Mouse (Mus musculus): ENCODE measurements at regions not wholly inside any gene's neighbourhood (a gene's known extent, or its start where the extent isn't known, plus 50 kb on each side); places are given as distances from the start of the nearest gene placed in this dataset.
"Not testable (repeated sequence)": the region's sequence is repeated elsewhere in the genome, so short reads cannot be mapped to it uniquely, and the experiment has no call there.

- peak; percentile 100 for ATAC-seq (ENCODE audit: insufficient number of reproducible peaks, insufficient read depth, low FRiP score, low TSS enrichment)
- H3K4me3 ChIP-seq: no peak overlapping the region
- H3K4me1 ChIP-seq: peaks cover 7% of the 10 kb centered on the region; the same call in 1 of the 2 replicates
- peak overlapping the region; percentile 77 for H3K27ac ChIP-seq
- H3K36me3 ChIP-seq: no peaks in the 10 kb centered on the region
- H3K4me2 ChIP-seq (replicated peaks): 0 out of 2 replicates have a peak overlapping the region, but pooled peaks have one; percentile 5
- 13% methylated on average over 12 of the region's 12 CpGs for WGBS
- H3K9me3 ChIP-seq: no peaks in the 10 kb centered on the region
- no peaks in the 10 kb centered on the region for H3K27me3 ChIP-seq
- H3K9ac ChIP-seq: no peak overlapping the region
These were observed 162.4 kb upstream of the Akr1e1 start for GRCm38 (mm10) chr13:4771120-4772075.

- 37% methylated on average over 3 of the region's 3 CpGs for WGBS
- no peaks in the 10 kb centered on the region for H3K27me3 ChIP-seq
- H3K9me3 ChIP-seq: no peaks in the 10 kb centered on the region
- H3K4me2 ChIP-seq (replicated peaks): no peak overlapping the region
- H3K4me1 ChIP-seq: no peaks in the 10 kb centered on the region
- no peak for ATAC-seq (ENCODE audit: insufficient number of reproducible peaks, insufficient read depth, low FRiP score, low TSS enrichment)
- no peak overlapping the region for H3K9ac ChIP-seq
- no peak overlapping the region for H3K27ac ChIP-seq
- H3K4me3 ChIP-seq: no peak overlapping the region
- H3K36me3 ChIP-seq: no peaks in the 10 kb centered on the region
These were observed 151.0 kb upstream of the Akr1e1 start for GRCm38 (mm10) chr13:4759965-4760364.

GRCm38 (mm10) chr13:4756529-4756928, 147.6 kb upstream of the Akr1e1 start:
- no peak for ATAC-seq (ENCODE audit: insufficient number of reproducible peaks, insufficient read depth, low FRiP score, low TSS enrichment)

GRCm38 (mm10) chr13:4742930-4743329, 134.0 kb upstream of the Akr1e1 start:
- Histone ChIP-seq H3K36me3 (no peaks in the 10 kb centered on the region), H3K4me1 (no peaks in the 10 kb centered on the region), H3K4me3 (no peak overlapping the region), H3K27ac (no peak overlapping the region), H3K9me3 (no peaks in the 10 kb centered on the region), H3K27me3 (no peaks in the 10 kb centered on the region), H3K9ac (no peak overlapping the region), H3K4me2 (replicated peaks) (no peak overlapping the region)
- WGBS: 50% methylated on average over 2 of the region's 2 CpGs
- ATAC-seq (ENCODE audit: insufficient number of reproducible peaks, insufficient read depth, low FRiP score, low TSS enrichment): no peak

More at GRCm38 (mm10) chr13:4756529-4756928, 147.6 kb upstream of the Akr1e1 start:
- Histone ChIP-seq H3K9me3 (no peaks in the 10 kb centered on the region), H3K4me3 (no peak overlapping the region), H3K27me3 (no peaks in the 10 kb centered on the region), H3K4me2 (replicated peaks) (no peak overlapping the region), H3K27ac (no peak overlapping the region), H3K36me3 (no peaks in the 10 kb centered on the region), H3K9ac (no peak overlapping the region), H3K4me1 (no peaks in the 10 kb centered on the region)

- not testable (repeated sequence) for H3K4me3 ChIP-seq; H3K27me3 ChIP-seq; H3K4me1 ChIP-seq; H3K9me3 ChIP-seq; ATAC-seq (ENCODE audit: insufficient number of reproducible peaks, insufficient read depth, low FRiP score, low TSS enrichment); H3K4me2 ChIP-seq (replicated peaks); H3K36me3 ChIP-seq; H3K9ac ChIP-seq; H3K27ac ChIP-seq
- WGBS: 76% methylated on average over 2 of the region's 2 CpGs
These were observed 107.3 kb upstream of the Akr1e1 start for GRCm38 (mm10) chr13:4716299-4716698.

GRCm38 (mm10) chr13:4714724-4715123, 105.8 kb upstream of the Akr1e1 start:
- Histone ChIP-seq H3K4me2 (replicated peaks) (no peak overlapping the region), H3K4me3 (no peak overlapping the region), H3K4me1 (no peaks in the 10 kb centered on the region), H3K27me3 (no peaks in the 10 kb centered on the region), H3K36me3 (no peaks in the 10 kb centered on the region), H3K9me3 (no peaks in the 10 kb centered on the region), H3K27ac (no peak overlapping the region), H3K9ac (no peak overlapping the region)
- no peak for ATAC-seq (ENCODE audit: insufficient number of reproducible peaks, insufficient read depth, low FRiP score, low TSS enrichment)
- 67% methylated on average over 1 of the region's 1 CpGs for WGBS

- H3K9me3 ChIP-seq: no peaks in the 10 kb centered on the region
- WGBS: 71% methylated on average over 3 of the region's 3 CpGs
- no peak overlapping the region for H3K9ac ChIP-seq
- no peak overlapping the region for H3K4me2 ChIP-seq (replicated peaks)
- no peaks in the 10 kb centered on the region for H3K4me1 ChIP-seq
- H3K4me3 ChIP-seq: no peak overlapping the region
- no peak overlapping the region for H3K27ac ChIP-seq
- ATAC-seq (ENCODE audit: insufficient number of reproducible peaks, insufficient read depth, low FRiP score, low TSS enrichment): no peak
- no peaks in the 10 kb centered on the region for H3K36me3 ChIP-seq
- no peaks in the 10 kb centered on the region for H3K27me3 ChIP-seq
These were observed 103.7 kb upstream of the Akr1e1 start for GRCm38 (mm10) chr13:4712698-4713097.

- not testable (repeated sequence) for ATAC-seq (ENCODE audit: insufficient number of reproducible peaks, insufficient read depth, low FRiP score, low TSS enrichment); H3K9me3 ChIP-seq; H3K9ac ChIP-seq; H3K36me3 ChIP-seq; H3K4me2 ChIP-seq (replicated peaks); H3K27me3 ChIP-seq; H3K4me3 ChIP-seq; H3K27ac ChIP-seq; H3K4me1 ChIP-seq
- 52% methylated on average over 2 of the region's 2 CpGs for WGBS
These were observed 90.6 kb upstream of the Akr1e1 start for GRCm38 (mm10) chr13:4699591-4699990.

- Histone ChIP-seq H3K4me3 (no peak overlapping the region), H3K36me3 (no peaks in the 10 kb centered on the region), H3K27me3 (no peaks in the 10 kb centered on the region), H3K27ac (no peak overlapping the region), H3K4me2 (replicated peaks) (no peak overlapping the region), H3K9me3 (no peaks in the 10 kb centered on the region), H3K4me1 (no peaks in the 10 kb centered on the region), H3K9ac (no peak overlapping the region)
- WGBS: 39% methylated on average over 11 of the region's 11 CpGs
- no peak for ATAC-seq (ENCODE audit: insufficient number of reproducible peaks, insufficient read depth, low FRiP score, low TSS enrichment)
These were observed 57.6 kb upstream of the Akr1e1 start for GRCm38 (mm10) chr13:4666375-4667140.

GRCm38 (mm10) chr13:4663390-4663789, 54.4 kb upstream of the Akr1e1 start:
- Histone ChIP-seq H3K4me3 (no peak overlapping the region), H3K9me3 (no peaks in the 10 kb centered on the region), H3K4me2 (replicated peaks) (no peak overlapping the region), H3K27me3 (no peaks in the 10 kb centered on the region), H3K4me1 (no peaks in the 10 kb centered on the region), H3K9ac (no peak overlapping the region), H3K36me3 (no peaks in the 10 kb centered on the region), H3K27ac (no peak overlapping the region)
- 56% methylated on average over 3 of the region's 3 CpGs for WGBS
- no peak for ATAC-seq (ENCODE audit: insufficient number of reproducible peaks, insufficient read depth, low FRiP score, low TSS enrichment)

- no peaks in the 10 kb centered on the region for H3K36me3 ChIP-seq
- no peak overlapping the region for H3K27ac ChIP-seq
- no peaks in the 10 kb centered on the region for H3K4me1 ChIP-seq
- H3K4me2 ChIP-seq (replicated peaks): no peak overlapping the region
- no peak overlapping the region for H3K9ac ChIP-seq
- 49% methylated on average over 13 of the region's 13 CpGs for WGBS
- H3K4me3 ChIP-seq: no peak overlapping the region
- no peaks in the 10 kb centered on the region for H3K27me3 ChIP-seq
- ATAC-seq (ENCODE audit: insufficient number of reproducible peaks, insufficient read depth, low FRiP score, low TSS enrichment): 0 out of 2 replicates have a peak, but pooled peaks have one; percentile 64
- no peaks in the 10 kb centered on the region for H3K9me3 ChIP-seq
These were observed 53.5 kb upstream of the Akr1e1 start for GRCm38 (mm10) chr13:4662336-4663101.
